Mouse (Mus musculus) megakaryocyte-erythroid progenitor cell, adult 5-6 weeks (primary cell): ENCODE results near the gene Ubr1. TPM values are rescaled to one million over a fixed set of nuclear protein-coding genes. Genes with fewer than 3 reads are reported as not detected.

Experiments used
- ATAC-seq: replicated peaks from 2 replicates; pipeline ENCODE4 v1.8.0; 2016; ENCODE audit warnings: mild to moderate bottlenecking, inconsistent platforms; ENCODE audit not compliant: severe bottlenecking, poor library complexity, low FRiP score, low TSS enrichment
- total RNA-seq, 2 experiments: library from RNA; stranded (forward) in 1 of 2; stranded (reverse) in 1 of 2; fragments of 200-1000, 215-1000 nt in 1 of 2; fragments of >200 nt in 1 of 2; fragmentation: Nextera tagmentation in 1 of 2; gene quantifications; 2 replicates each; pipeline ENCODE4 v1.2.3; 2014 to 2017

Gene Ubr1
- total RNA-seq, 2 experiments from 2014 or later = 32.9 to 39.5 TPM

DNA sequence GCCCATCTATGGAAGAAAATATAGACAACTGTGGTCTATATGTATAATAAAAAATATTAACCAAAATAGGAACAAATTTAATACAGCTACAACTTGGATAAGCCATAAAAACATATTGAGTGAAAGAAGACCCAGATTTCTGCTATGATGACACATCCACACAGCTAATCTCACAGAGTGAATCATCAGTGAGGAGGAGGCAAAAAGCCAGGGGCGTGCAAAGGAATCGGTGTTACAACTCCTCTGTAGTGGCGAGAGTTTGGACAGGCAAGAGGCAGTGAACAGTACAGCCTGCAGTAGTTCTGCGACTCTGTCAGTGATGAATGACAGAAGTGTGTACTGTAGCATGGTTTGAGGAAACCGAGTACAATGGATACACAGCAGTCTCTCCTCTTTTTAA is 103.2 kb downstream of the Ubr1 start:
- no peak for ATAC-seq

DNA sequence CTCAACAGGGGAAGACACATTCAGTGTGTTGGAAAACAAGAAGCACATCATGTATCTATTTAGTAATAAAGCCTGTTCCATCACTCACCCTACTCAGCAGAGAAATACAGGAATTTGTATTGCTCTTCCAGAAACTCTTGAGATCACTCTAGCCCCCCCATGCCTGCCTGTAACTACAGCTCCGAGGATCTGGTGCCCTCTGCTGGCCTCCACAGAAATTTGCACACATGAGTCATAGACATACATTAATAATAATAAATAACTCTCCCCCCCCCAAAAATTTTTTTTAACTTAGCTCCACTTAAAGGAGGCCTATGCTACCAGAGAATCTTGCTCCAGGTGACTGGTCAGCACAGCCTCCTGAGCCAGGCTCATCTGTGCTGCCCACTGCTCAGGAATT is 104.0 kb downstream of the Ubr1 start:
- peak; percentile 70 for ATAC-seq

DNA sequence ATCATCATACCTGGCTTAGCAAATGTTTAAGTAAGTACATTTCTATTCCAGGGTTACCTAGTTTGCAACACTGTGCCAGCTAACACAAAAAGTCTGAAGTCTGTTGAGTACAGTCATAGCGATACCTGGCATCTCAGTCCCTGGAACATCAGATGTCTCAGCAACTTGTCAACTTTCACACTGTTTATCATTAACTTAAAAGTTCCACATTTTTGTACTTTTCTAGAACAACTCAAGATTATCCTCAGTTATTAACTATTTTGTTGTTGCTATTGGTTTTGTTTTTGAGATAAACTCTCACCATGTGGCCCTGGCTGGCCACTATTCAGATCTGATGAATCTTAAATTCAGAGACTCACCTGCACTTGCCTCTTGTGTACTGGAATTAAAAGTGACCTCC is 107.1 kb downstream of the Ubr1 start:
- no peak for ATAC-seq

DNA sequence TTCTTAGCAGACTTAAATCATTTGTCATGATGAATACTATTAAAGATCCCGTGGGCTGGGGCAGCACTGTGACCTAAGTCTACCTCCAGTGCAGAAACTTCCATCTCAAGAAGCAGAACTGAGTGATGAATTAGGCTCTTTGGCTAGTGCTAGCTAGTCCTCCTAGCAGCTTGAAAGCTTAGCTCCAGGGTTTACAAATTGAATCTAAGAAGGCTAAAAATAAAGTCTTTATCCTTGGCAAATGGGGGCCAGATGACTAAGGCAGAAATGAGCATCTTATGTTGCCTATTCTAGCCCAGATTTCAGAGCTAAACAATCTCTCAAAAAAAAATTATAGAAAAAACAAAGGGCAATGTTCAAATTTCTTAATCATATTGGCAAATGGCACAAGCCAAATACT is 109.8 kb downstream of the Ubr1 start:
- ATAC-seq = no peak

GRCm38 (mm10) chr2:120858131-120858530 is 112.4 kb downstream of the Ubr1 start:
- no peak for ATAC-seq

GRCm38 (mm10) chr2:120853151-120853550 is 117.4 kb downstream of the Ubr1 start:
- ATAC-seq = no peak

DNA sequence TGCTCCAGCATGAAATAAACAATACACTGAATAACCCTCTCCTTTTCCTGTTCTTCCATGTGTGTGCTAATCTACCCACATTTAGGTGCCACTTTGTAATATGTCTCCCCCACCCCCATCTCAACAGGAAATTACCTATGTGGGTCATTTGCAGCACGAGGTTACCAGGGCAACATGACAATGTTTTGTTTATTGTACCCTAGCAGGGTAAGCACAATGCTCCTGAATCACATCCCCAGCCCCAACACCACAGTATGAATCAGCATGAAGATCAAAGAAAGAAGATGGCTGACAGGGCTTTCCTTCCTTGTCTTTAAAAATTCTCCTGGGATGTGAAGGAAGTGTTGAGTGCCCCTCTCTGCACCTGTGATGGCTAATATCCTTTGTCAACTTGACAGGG is 117.9 kb downstream of the Ubr1 start:
- ATAC-seq = no peak

- ATAC-seq = peak; percentile 99
Measured at GRCm38 (mm10) chr2:120850424-120851082, 120.0 kb downstream of the Ubr1 start, which contains the start of gene Ttbk2. Ttbk2 (minus strand) TSS chr2:120850604.

GRCm38 (mm10) chr2:120849449-120850423 is 120.8 kb downstream of the Ubr1 start, which contains the start of gene Cdan1:
Cdan1 (minus strand) TSS chr2:120850128.
- ATAC-seq = peak; percentile 9; the same call in 1 of the 2 replicates

DNA sequence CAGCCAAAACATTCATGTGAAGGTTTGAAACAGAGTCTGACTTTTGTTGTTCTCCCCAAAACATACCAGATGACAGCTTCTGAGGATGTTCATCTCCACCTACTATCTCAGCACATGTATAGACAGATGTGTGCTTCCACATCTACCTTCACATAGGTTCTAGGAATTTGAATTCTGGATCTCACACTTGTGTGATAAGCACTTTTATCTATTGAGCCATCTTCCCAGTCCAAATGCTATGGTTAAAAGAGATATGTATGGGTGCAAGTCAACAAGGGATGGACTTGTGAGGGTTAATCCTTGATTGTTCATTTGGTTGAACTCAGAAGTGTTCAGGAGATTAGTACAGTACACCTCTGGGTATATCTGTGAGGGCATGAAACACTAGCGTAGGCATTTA is 125.2 kb downstream of the Ubr1 start:
- ATAC-seq = no peak

- ATAC-seq = 0 out of 2 replicates have a peak, but pooled peaks have one; percentile 37
Measured at GRCm38 (mm10) chr2:120843990-120844389, 126.5 kb downstream of the Ubr1 start.

GRCm38 (mm10) chr2:120841211-120841610 is 129.3 kb downstream of the Ubr1 start:
- ATAC-seq = no peak

DNA sequence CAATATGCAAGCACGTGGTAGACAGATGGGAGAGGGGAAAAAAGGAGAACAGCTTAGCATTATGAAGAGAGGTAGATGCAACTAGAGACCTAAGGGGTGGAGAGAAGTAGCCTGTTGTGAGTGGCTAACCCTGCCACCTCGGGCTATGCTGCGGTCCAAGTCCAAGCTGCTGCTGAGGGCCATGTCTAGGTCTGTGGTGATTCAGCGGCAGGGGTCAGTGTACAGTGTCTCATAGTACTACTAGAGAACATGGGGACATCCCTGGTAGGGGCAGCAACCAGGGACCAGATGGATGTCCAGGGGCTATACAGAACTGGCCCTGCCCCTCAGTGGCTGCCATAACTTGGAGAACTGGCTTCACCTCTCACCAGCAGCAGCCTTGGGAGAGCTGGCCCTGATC is 135.3 kb downstream of the Ubr1 start:
- no peak for ATAC-seq

GRCm38 (mm10) chr2:120826936-120827638 is 143.4 kb downstream of the Ubr1 start:
- peak; percentile 93 for ATAC-seq

Other genes with a start within 250 kb of the Ubr1 start
- 44.7 and 52.0 TPM in 2 replicates for gene Cdan1, start 120.6 kb downstream of the Ubr1 start, total RNA-seq (2014; fragmentation: Nextera tagmentation)
- 14.9 and 21.3 TPM in 2 replicates for gene Cdan1, start 120.6 kb downstream of the Ubr1 start, total RNA-seq (2017)
- 2.6 and 4.0 TPM in 2 replicates for gene Ttbk2, start 120.1 kb downstream of the Ubr1 start, total RNA-seq (2014; fragmentation: Nextera tagmentation)
- 7.2 and 8.5 TPM in 2 replicates for gene Ttbk2, start 120.1 kb downstream of the Ubr1 start, total RNA-seq (2017)
- gene Tmem62, start 6.3 kb upstream of the Ubr1 start, total RNA-seq (2014; fragmentation: Nextera tagmentation) = 4.4 and 5.8 TPM in 2 replicates
- gene Tmem62, start 6.3 kb upstream of the Ubr1 start, total RNA-seq (2017) = 5.2 and 16.5 TPM in 2 replicates
- gene Ccndbp1, start 37.7 kb upstream of the Ubr1 start, total RNA-seq (2014; fragmentation: Nextera tagmentation) = 52.3 and 61.3 TPM in 2 replicates
- gene Ccndbp1, start 37.7 kb upstream of the Ubr1 start, total RNA-seq (2017) = 28.9 and 73.9 TPM in 2 replicates
- 24.6 and 30.0 TPM in 2 replicates for gene Epb42, start 66.4 kb upstream of the Ubr1 start, total RNA-seq (2014; fragmentation: Nextera tagmentation)
- 13.0 and 19.8 TPM in 2 replicates for gene Epb42, start 66.4 kb upstream of the Ubr1 start, total RNA-seq (2017)
- not detected in 2 replicates for gene Tgm5, start 115.1 kb upstream of the Ubr1 start, total RNA-seq (2014; fragmentation: Nextera tagmentation)
- gene Tgm5, start 115.1 kb upstream of the Ubr1 start, total RNA-seq (2017) = not detected in 2 replicates
- not detected in 2 replicates for gene Tgm7, start 139.1 kb upstream of the Ubr1 start, total RNA-seq (2014; fragmentation: Nextera tagmentation)
- gene Tgm7, start 139.1 kb upstream of the Ubr1 start, total RNA-seq (2017) = not detected in 2 replicates
- 12.9 and 15.8 TPM in 2 replicates for gene Adal, start 169.7 kb upstream of the Ubr1 start, total RNA-seq (2014; fragmentation: Nextera tagmentation)
- gene Adal, start 169.7 kb upstream of the Ubr1 start, total RNA-seq (2017) = 11.0 and 13.1 TPM in 2 replicates
- 7.8 and 9.7 TPM in 2 replicates for gene Lcmt2, start 169.9 kb upstream of the Ubr1 start, total RNA-seq (2014; fragmentation: Nextera tagmentation)
- gene Lcmt2, start 169.9 kb upstream of the Ubr1 start, total RNA-seq (2017) = 8.7 and 8.8 TPM in 2 replicates
- 62.8 and 83.6 TPM in 2 replicates for gene Tubgcp4, start 199.9 kb upstream of the Ubr1 start, total RNA-seq (2014; fragmentation: Nextera tagmentation)
- gene Tubgcp4, start 199.9 kb upstream of the Ubr1 start, total RNA-seq (2017) = 35.4 and 38.5 TPM in 2 replicates
- 15.0 and 16.4 TPM in 2 replicates for gene Zscan29, start 200.4 kb upstream of the Ubr1 start, total RNA-seq (2014; fragmentation: Nextera tagmentation)
- 12.6 and 12.8 TPM in 2 replicates for gene Zscan29, start 200.4 kb upstream of the Ubr1 start, total RNA-seq (2017)